Mouse (Mus musculus) erythroblast, embryonic 14.5 days (primary cell): ENCODE data around the gene Hdgfl2.

Experiments used
- GATA1 ChIP-seq: IDR thresholded peaks from 2 replicates; pipeline ENCODE4 v1.6.1; 2012; ENCODE audit warnings: low read length, inconsistent platforms, mixed read lengths
- TAL1 ChIP-seq: IDR thresholded peaks from 3 replicates; pipeline ENCODE4 v1.6.1; 2012; ENCODE audit warnings: low read length, inconsistent platforms, mixed read lengths

DNA sequence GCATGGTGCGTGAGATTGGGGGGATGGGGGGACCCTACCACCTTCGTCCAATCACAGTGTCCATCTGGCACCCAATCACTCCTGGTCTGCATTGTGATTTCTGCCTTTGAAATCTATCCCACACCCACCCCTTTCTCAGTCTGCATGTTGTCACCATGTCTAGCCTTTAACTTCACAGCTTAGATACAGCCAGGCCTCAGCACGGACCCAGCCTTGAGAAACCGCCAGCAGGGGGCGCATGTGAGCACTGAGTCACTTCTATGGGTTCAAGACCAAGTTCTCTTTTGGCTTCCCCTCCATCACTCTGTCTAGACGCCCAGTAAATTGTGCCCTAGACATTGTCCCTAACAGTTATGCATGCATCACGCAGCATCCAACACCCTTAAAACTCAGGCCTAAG, 52.4 kb downstream of the Hdgfl2 start:
- no peak for TF ChIP-seq TAL1
- TF ChIP-seq GATA1 = no peak
